Mouse (Mus musculus): ENCODE results near the gene Psd4. TPM values are rescaled to one million over a fixed set of nuclear protein-coding genes. Genes with fewer than 3 reads are reported as not detected.
A peak's percentile ranks its signal among the peaks of the same experiment; 100 is the strongest.

Gene Psd4
- polyA plus RNA-seq (2015; fragmentation: Nextera tagmentation; extraction: Ambion mirVana): 1.4 and 3.7 TPM in 2 replicates

- 5% methylated on average over 40 of the region's 47 CpGs for WGBS
- H3K36me3 ChIP-seq: no peaks in the 10 kb centered on the region
- no peak within 1 kb of the TSS for H3K27ac ChIP-seq (replicated peaks)
- H3K4me1 ChIP-seq: peaks cover 9% of the 10 kb centered on the region
- peak within 1 kb of the TSS; percentile 89 for H3K4me2 ChIP-seq
- 0 out of 2 replicates have a peak, but pooled peaks cover 7% of the 10 kb centered on the region for H3K27me3 ChIP-seq (replicated peaks)
- ATAC-seq (ENCODE audit: low FRiP score): peak; percentile 80
- peak within 1 kb of the TSS; percentile 47 for H3K4me3 ChIP-seq (replicated peaks)
- peak within 1 kb of the TSS; percentile 49 for H3K9ac ChIP-seq (replicated peaks)
- H3K9me3 ChIP-seq (replicated peaks): no peaks in the 10 kb centered on the region
Measured at GRCm38 (mm10) chr2:24367030-24367894, at the start of gene Psd4. TSS of gene Psd4 (plus strand) at chr2:24367580.

GRCm38 (mm10) chr2:24317919-24318598 lies 49.3 kb upstream of the Psd4 start:
- no peak overlapping the region for H3K4me2 ChIP-seq
- H3K27me3 ChIP-seq (replicated peaks): no peaks in the 10 kb centered on the region
- H3K36me3 ChIP-seq: no peaks in the 10 kb centered on the region
- no peak overlapping the region for H3K27ac ChIP-seq (replicated peaks)
- ATAC-seq (ENCODE audit: low FRiP score): no peak
- H3K4me3 ChIP-seq (replicated peaks): no peak overlapping the region
- H3K4me1 ChIP-seq: no peaks in the 10 kb centered on the region
- H3K9ac ChIP-seq (replicated peaks): no peak overlapping the region
- WGBS: 95% methylated on average over 4 of the region's 4 CpGs
- H3K9me3 ChIP-seq (replicated peaks): no peaks in the 10 kb centered on the region

GRCm38 (mm10) chr2:24335333-24335732 lies 32.0 kb upstream of the Psd4 start:
- WGBS: 69% methylated on average over 3 of the region's 3 CpGs
- Histone ChIP-seq H3K4me3 (replicated peaks) (no peak overlapping the region), H3K9me3 (replicated peaks) (no peaks in the 10 kb centered on the region), H3K27ac (replicated peaks) (no peak overlapping the region), H3K4me2 (no peak overlapping the region), H3K36me3 (no peaks in the 10 kb centered on the region), H3K27me3 (replicated peaks) (no peaks in the 10 kb centered on the region), H3K4me1 (no peaks in the 10 kb centered on the region), H3K9ac (replicated peaks) (no peak overlapping the region)
- no peak for ATAC-seq (ENCODE audit: low FRiP score)

GRCm38 (mm10) chr2:24336545-24336944 lies 30.8 kb upstream of the Psd4 start, which contains the start of gene Il1rn:
TSS of gene Il1rn (plus strand) at chr2:24336853.
- Histone ChIP-seq H3K36me3 (no peaks in the 10 kb centered on the region), H3K9me3 (replicated peaks) (no peaks in the 10 kb centered on the region), H3K9ac (replicated peaks) (no peak within 1 kb of the TSS), H3K27me3 (replicated peaks) (no peaks in the 10 kb centered on the region), H3K4me1 (no peaks in the 10 kb centered on the region), H3K4me2 (no peak within 1 kb of the TSS), H3K4me3 (replicated peaks) (no peak within 1 kb of the TSS), H3K27ac (replicated peaks) (no peak within 1 kb of the TSS)
- 78% methylated on average over 2 of the region's 2 CpGs for WGBS
- ATAC-seq (ENCODE audit: low FRiP score): no peak

GRCm38 (mm10) chr2:24341395-24341885 lies 25.9 kb upstream of the Psd4 start:
- Histone ChIP-seq H3K4me2 (no peak overlapping the region), H3K9me3 (replicated peaks) (no peaks in the 10 kb centered on the region), H3K27ac (replicated peaks) (no peak overlapping the region), H3K4me1 (no peaks in the 10 kb centered on the region), H3K9ac (replicated peaks) (no peak overlapping the region), H3K27me3 (replicated peaks) (no peaks in the 10 kb centered on the region), H3K4me3 (replicated peaks) (no peak overlapping the region), H3K36me3 (no peaks in the 10 kb centered on the region)
- ATAC-seq (ENCODE audit: low FRiP score): no peak
- 72% methylated on average over 3 of the region's 3 CpGs for WGBS

GRCm38 (mm10) chr2:24344619-24345018 lies 22.8 kb upstream of the Psd4 start:
- no peak overlapping the region for H3K27ac ChIP-seq (replicated peaks)
- H3K9ac ChIP-seq (replicated peaks): no peak overlapping the region
- no peaks in the 10 kb centered on the region for H3K4me1 ChIP-seq
- H3K27me3 ChIP-seq (replicated peaks): no peaks in the 10 kb centered on the region
- 79% methylated on average over 4 of the region's 4 CpGs for WGBS
- H3K9me3 ChIP-seq (replicated peaks): no peaks in the 10 kb centered on the region
- no peak for ATAC-seq (ENCODE audit: low FRiP score)
- H3K4me3 ChIP-seq (replicated peaks): no peak overlapping the region
- no peak overlapping the region for H3K4me2 ChIP-seq
- no peaks in the 10 kb centered on the region for H3K36me3 ChIP-seq

GRCm38 (mm10) chr2:24345056-24345455 lies 22.3 kb upstream of the Psd4 start:
- 74% methylated on average over 8 of the region's 8 CpGs for WGBS
- Histone ChIP-seq H3K36me3 (no peaks in the 10 kb centered on the region), H3K4me3 (replicated peaks) (no peak overlapping the region)

GRCm38 (mm10) chr2:24347926-24348325 lies 19.5 kb upstream of the Psd4 start:
- Histone ChIP-seq H3K4me3 (replicated peaks) (no peak overlapping the region), H3K27ac (replicated peaks) (no peak overlapping the region), H3K4me2 (no peak overlapping the region), H3K9me3 (replicated peaks) (no peaks in the 10 kb centered on the region), H3K36me3 (no peaks in the 10 kb centered on the region), H3K4me1 (no peaks in the 10 kb centered on the region), H3K27me3 (replicated peaks) (no peaks in the 10 kb centered on the region), H3K9ac (replicated peaks) (no peak overlapping the region)
- 77% methylated on average over 1 of the region's 1 CpGs for WGBS
- ATAC-seq (ENCODE audit: low FRiP score): no peak

More at GRCm38 (mm10) chr2:24345056-24345455, 22.3 kb upstream of the Psd4 start:
- Histone ChIP-seq H3K27me3 (replicated peaks) (no peaks in the 10 kb centered on the region), H3K4me2 (no peak overlapping the region), H3K9me3 (replicated peaks) (no peaks in the 10 kb centered on the region), H3K9ac (replicated peaks) (no peak overlapping the region), H3K4me1 (no peaks in the 10 kb centered on the region), H3K27ac (replicated peaks) (no peak overlapping the region)
- ATAC-seq (ENCODE audit: low FRiP score): no peak

GRCm38 (mm10) chr2:24351159-24351558 lies 16.2 kb upstream of the Psd4 start:
- Histone ChIP-seq H3K9me3 (replicated peaks) (no peaks in the 10 kb centered on the region), H3K4me1 (no peaks in the 10 kb centered on the region), H3K4me2 (no peak overlapping the region), H3K36me3 (no peaks in the 10 kb centered on the region), H3K27me3 (replicated peaks) (no peaks in the 10 kb centered on the region), H3K4me3 (replicated peaks) (no peak overlapping the region), H3K27ac (replicated peaks) (no peak overlapping the region), H3K9ac (replicated peaks) (no peak overlapping the region)
- WGBS: 84% methylated on average over 2 of the region's 2 CpGs
- no peak for ATAC-seq (ENCODE audit: low FRiP score)

GRCm38 (mm10) chr2:24353042-24353441 lies 14.3 kb upstream of the Psd4 start:
- Histone ChIP-seq H3K4me1 (no peaks in the 10 kb centered on the region), H3K9me3 (replicated peaks) (no peaks in the 10 kb centered on the region), H3K27ac (replicated peaks) (no peak overlapping the region), H3K4me2 (no peak overlapping the region), H3K36me3 (no peaks in the 10 kb centered on the region), H3K4me3 (replicated peaks) (no peak overlapping the region), H3K9ac (replicated peaks) (no peak overlapping the region), H3K27me3 (replicated peaks) (no peaks in the 10 kb centered on the region)
- WGBS: 93% methylated on average over 2 of the region's 2 CpGs
- ATAC-seq (ENCODE audit: low FRiP score): no peak

GRCm38 (mm10) chr2:24357642-24358041 lies 9.7 kb upstream of the Psd4 start:
- H3K9ac ChIP-seq (replicated peaks): no peak overlapping the region
- ATAC-seq (ENCODE audit: low FRiP score): no peak
- H3K4me2 ChIP-seq: no peak overlapping the region
- H3K36me3 ChIP-seq: no peaks in the 10 kb centered on the region
- H3K27me3 ChIP-seq (replicated peaks): no peaks in the 10 kb centered on the region
- H3K9me3 ChIP-seq (replicated peaks): no peaks in the 10 kb centered on the region
- H3K27ac ChIP-seq (replicated peaks): no peak overlapping the region
- 10% methylated on average over 1 of the region's 1 CpGs for whole genome bisulfite sequencing
- H3K4me1 ChIP-seq: no peaks in the 10 kb centered on the region
- no peak overlapping the region for H3K4me3 ChIP-seq (replicated peaks)

- Histone ChIP-seq H3K4me1 (no peaks in the 10 kb centered on the region), H3K36me3 (no peaks in the 10 kb centered on the region), H3K27ac (replicated peaks) (no peak overlapping the region), H3K4me3 (replicated peaks) (no peak overlapping the region), H3K9ac (replicated peaks) (no peak overlapping the region), H3K27me3 (replicated peaks) (no peaks in the 10 kb centered on the region), H3K9me3 (replicated peaks) (no peaks in the 10 kb centered on the region), H3K4me2 (no peak overlapping the region)
- 93% methylated on average over 1 of the region's 1 CpGs for WGBS
- no peak for ATAC-seq (ENCODE audit: low FRiP score)
Measured at GRCm38 (mm10) chr2:24359347-24359746, 8.0 kb upstream of the Psd4 start.

All from neural tube, embryonic 15.5 days (tissue).